Mouse (Mus musculus): ENCODE results near the gene Rftn2. TPM values are rescaled to one million over a fixed set of nuclear protein-coding genes. Genes with fewer than 3 reads are reported as not detected.
"Not testable (repeated sequence)": the region's sequence is repeated elsewhere in the genome, so short reads cannot be mapped to it uniquely, and the experiment has no call there.

The Rftn2 gene
- polyA plus RNA-seq, 1 experiment, result 1.5 TPM

DNA sequence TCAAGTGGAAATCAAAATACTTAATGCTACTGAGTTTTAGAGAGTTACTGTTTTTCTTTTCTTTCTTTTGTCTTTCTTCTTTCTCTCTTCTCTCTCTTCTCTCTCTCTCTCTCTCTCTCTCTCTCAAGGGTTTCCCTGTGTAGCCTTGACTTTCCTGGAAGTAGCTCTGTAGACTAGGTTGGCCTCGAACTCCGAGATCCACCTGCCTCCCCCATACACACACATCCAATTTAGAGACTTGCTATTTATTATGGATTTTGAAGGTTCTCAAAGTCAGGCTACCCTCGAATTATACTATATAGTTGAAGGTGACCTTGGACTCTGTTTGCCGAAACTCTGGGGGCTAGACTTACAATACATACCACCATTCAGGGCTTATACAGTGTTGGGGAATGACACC lies 94.3 kb downstream of the Rftn2 start:
- H3K4me1 ChIP-seq (ENCODE audit: control insufficient read depth, insufficient read depth, insufficient read length, low read length), result peaks cover 3% of the 10 kb centered on the region; the same call in 1 of the 2 replicates
- H3K4me3 ChIP-seq (ENCODE audit: insufficient read depth, low read depth, low read length), result peak overlapping the region; percentile 37
- H3K27ac ChIP-seq (replicated peaks; ENCODE audit: low read depth, low read length), result no peak overlapping the region

GRCm38 (mm10) chr1:55131424-55132014 lies 95.1 kb downstream of the Rftn2 start:
- Histone ChIP-seq H3K4me1 (ENCODE audit: control insufficient read depth, insufficient read depth, insufficient read length, low read length) (peaks cover 3% of the 10 kb centered on the region; the same call in 1 of the 2 replicates), H3K27ac (replicated peaks; ENCODE audit: low read depth, low read length) (peak overlapping the region; percentile 95), H3K4me3 (ENCODE audit: insufficient read depth, low read depth, low read length) (peak overlapping the region; percentile 96)

GRCm38 (mm10) chr1:55130943-55131401 lies 95.6 kb downstream of the Rftn2 start, which contains the start of gene Mob4:
Gene Mob4 (plus strand): TSS chr1:55131231.
- Histone ChIP-seq H3K27ac (replicated peaks; ENCODE audit: low read depth, low read length) (peak within 1 kb of the TSS; percentile 95), H3K4me1 (ENCODE audit: control insufficient read depth, insufficient read depth, insufficient read length, low read length) (peaks cover 3% of the 10 kb centered on the region; the same call in 1 of the 2 replicates), H3K4me3 (ENCODE audit: insufficient read depth, low read depth, low read length) (peak within 1 kb of the TSS; percentile 96)

GRCm38 (mm10) chr1:55130190-55130916 lies 96.2 kb downstream of the Rftn2 start:
- Histone ChIP-seq H3K4me1 (ENCODE audit: control insufficient read depth, insufficient read depth, insufficient read length, low read length) (peaks cover 3% of the 10 kb centered on the region; the same call in 1 of the 2 replicates), H3K27ac (replicated peaks; ENCODE audit: low read depth, low read length) (peak overlapping the region; percentile 84), H3K4me3 (ENCODE audit: insufficient read depth, low read depth, low read length) (peak overlapping the region; percentile 59)

- H3K4me3 ChIP-seq (ENCODE audit: insufficient read depth, low read depth, low read length), result no peak overlapping the region
- H3K4me1 ChIP-seq (ENCODE audit: control insufficient read depth, insufficient read depth, insufficient read length, low read length), result peaks cover 3% of the 10 kb centered on the region; the same call in 1 of the 2 replicates
- H3K27ac ChIP-seq (replicated peaks; ENCODE audit: low read depth, low read length), result no peak overlapping the region
These were observed 96.9 kb downstream of the Rftn2 start for GRCm38 (mm10) chr1:55129716-55130115.

DNA sequence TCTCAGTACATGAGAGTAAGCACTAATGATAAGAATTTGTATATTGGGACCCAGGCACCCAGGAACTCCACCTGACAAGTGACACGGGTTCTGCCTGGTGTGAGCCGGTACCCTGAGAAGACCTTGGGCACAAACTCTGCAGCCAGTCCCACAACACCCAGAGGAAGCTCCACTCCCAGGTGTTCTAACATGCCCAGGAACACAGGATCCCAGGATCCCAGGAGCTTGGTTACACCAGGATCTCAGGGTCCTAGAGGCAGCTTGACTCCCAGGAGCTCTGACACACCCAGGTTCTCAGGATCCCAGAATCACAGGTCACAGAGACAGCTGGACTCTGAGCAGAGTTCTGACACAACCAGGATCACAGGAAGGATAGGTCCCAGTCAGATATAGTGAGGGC lies 102.4 kb downstream of the Rftn2 start:
- H3K4me1 ChIP-seq (ENCODE audit: control insufficient read depth, insufficient read depth, insufficient read length, low read length); H3K4me3 ChIP-seq (ENCODE audit: insufficient read depth, low read depth, low read length); H3K27ac ChIP-seq (replicated peaks; ENCODE audit: low read depth, low read length): not testable (repeated sequence)

GRCm38 (mm10) chr1:55123561-55123960 lies 103.0 kb downstream of the Rftn2 start:
- Histone ChIP-seq H3K4me3 (ENCODE audit: insufficient read depth, low read depth, low read length) (no peak overlapping the region), H3K4me1 (ENCODE audit: control insufficient read depth, insufficient read depth, insufficient read length, low read length) (no peaks in the 10 kb centered on the region)

DNA sequence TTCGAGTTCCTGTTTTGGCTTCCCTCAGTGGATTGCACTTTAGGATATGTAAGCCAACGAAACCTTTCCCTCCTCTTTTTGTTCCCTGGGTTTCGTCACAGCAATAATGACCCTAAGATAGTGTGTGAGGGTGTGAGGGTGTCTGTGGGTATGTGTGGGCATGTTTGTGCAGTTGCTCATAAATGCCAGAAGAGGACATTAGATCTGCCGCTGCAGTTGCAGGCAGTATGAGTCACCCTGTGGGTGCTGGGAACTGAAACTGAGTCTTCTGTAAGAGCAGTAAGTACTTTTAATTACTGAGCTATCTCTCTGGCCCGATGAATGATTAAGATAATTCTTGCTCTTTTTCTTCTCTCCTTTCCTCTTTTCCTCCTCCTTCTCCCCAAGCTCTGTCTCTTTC lies 103.5 kb downstream of the Rftn2 start:
- Histone ChIP-seq H3K4me1 (ENCODE audit: control insufficient read depth, insufficient read depth, insufficient read length, low read length) (no peaks in the 10 kb centered on the region), H3K27ac (replicated peaks; ENCODE audit: low read depth, low read length) (no peak overlapping the region), H3K4me3 (ENCODE audit: insufficient read depth, low read depth, low read length) (no peak overlapping the region)

More at GRCm38 (mm10) chr1:55123561-55123960, 103.0 kb downstream of the Rftn2 start:
- H3K27ac ChIP-seq (replicated peaks; ENCODE audit: low read depth, low read length), result no peak overlapping the region

Other genes with a start within 250 kb of the Rftn2 start
- 58.4 and 61.2 TPM in 2 replicates for gene Sf3b1, start 199.3 kb downstream of the Rftn2 start, polyA plus RNA-seq (2012; ENCODE audit: insufficient read depth, insufficient read length, missing spikeins)
- 34.4 and 39.4 TPM in 2 replicates for gene Coq10b, start 174.0 kb downstream of the Rftn2 start, polyA plus RNA-seq (2012; ENCODE audit: insufficient read depth, insufficient read length, missing spikeins)
- gene Hspe1, start 138.7 kb downstream of the Rftn2 start, polyA plus RNA-seq (2012; ENCODE audit: insufficient read depth, insufficient read length, missing spikeins), result 681 and 735 TPM in 2 replicates
- gene Hspd1, start 138.5 kb downstream of the Rftn2 start, polyA plus RNA-seq (2012; ENCODE audit: insufficient read depth, insufficient read length, missing spikeins), result 567 and 689 TPM in 2 replicates
- 55.4 and 55.8 TPM in 2 replicates for gene Mob4, start 95.6 kb downstream of the Rftn2 start, polyA plus RNA-seq (2012; ENCODE audit: insufficient read depth, insufficient read length, missing spikeins)
- 1.2 and 2.0 TPM in 2 replicates for gene Mars2, start 10.4 kb upstream of the Rftn2 start, polyA plus RNA-seq (2012; ENCODE audit: insufficient read depth, insufficient read length, missing spikeins)
- gene Boll, start 136.7 kb upstream of the Rftn2 start, polyA plus RNA-seq (2012; ENCODE audit: insufficient read depth, insufficient read length, missing spikeins), result not detected in 2 replicates
- 0.63 and 1.2 TPM in 2 replicates for gene Plcl1, start 179.1 kb upstream of the Rftn2 start, polyA plus RNA-seq (2012; ENCODE audit: insufficient read depth, insufficient read length, missing spikeins)

Measured in brown adipose tissue, adult 24 weeks (tissue).